Mouse (Mus musculus) testis, adult 2 months (tissue): ENCODE measurements around the gene Eed. TPM values are rescaled to one million over a fixed set of nuclear protein-coding genes. Genes with fewer than 3 reads are reported as not detected.

Experiments
- H3K27ac ChIP-seq: fragments of 200-500 bp; 2 replicates; pipeline ENCODE4 v1.5.1; 2012; ENCODE audit warnings: low read depth, low read length; ENCODE audit not compliant: control insufficient read depth, insufficient read depth
- H3K27me3 ChIP-seq: fragments of 200-500 bp; 2 replicates; pipeline ENCODE4 v1.6.1; 2012; ENCODE audit warnings: mild to moderate bottlenecking, low read length, moderate library complexity; ENCODE audit not compliant: control insufficient read depth, insufficient read depth
- H3K36me3 ChIP-seq: fragments of 200-500 bp; 2 replicates; pipeline ENCODE4 v1.6.1; 2012; ENCODE audit warnings: mild to moderate bottlenecking, low read length; ENCODE audit not compliant: control insufficient read depth, insufficient read depth
- H3K4me1 ChIP-seq: fragments of 200-500 bp; 2 replicates; pipeline ENCODE4 v1.6.1; 2012; ENCODE audit warnings: low read length; ENCODE audit not compliant: control insufficient read depth, insufficient read depth
- H3K4me3 ChIP-seq: fragments of 200-500 bp; 2 replicates; pipeline ENCODE4 v1.5.1; 2012; ENCODE audit warnings: low read depth, mild to moderate bottlenecking, low read length, moderate library complexity, mixed read lengths; ENCODE audit not compliant: control insufficient read depth
- CTCF ChIP-seq: fragments of 200-500 bp; IDR thresholded peaks from 2 replicates; pipeline ENCODE4 v1.5.1; 2012; ENCODE audit warnings: low read depth, mild to moderate bottlenecking, inconsistent platforms, low read length, moderate library complexity; ENCODE audit not compliant: control insufficient read depth, insufficient read depth, insufficient replicate concordance
- POLR2A ChIP-seq: fragments of 200-500 bp; IDR thresholded peaks from 2 replicates; pipeline ENCODE4 v1.6.1; 2012; ENCODE audit warnings: low read depth, mild to moderate bottlenecking, inconsistent platforms, low read length, moderate library complexity; ENCODE audit not compliant: control insufficient read depth
- polyA plus RNA-seq: library from polyadenylated mRNA; depleted of rRNA; stranded (reverse); fragments of >200 nt; gene quantifications from 2 replicates; pipeline ENCODE4 v1.2.3, GENCODE M21; 2012

Gene Eed
- polyA plus RNA-seq, 1 experiment = 19.5 TPM

DNA sequence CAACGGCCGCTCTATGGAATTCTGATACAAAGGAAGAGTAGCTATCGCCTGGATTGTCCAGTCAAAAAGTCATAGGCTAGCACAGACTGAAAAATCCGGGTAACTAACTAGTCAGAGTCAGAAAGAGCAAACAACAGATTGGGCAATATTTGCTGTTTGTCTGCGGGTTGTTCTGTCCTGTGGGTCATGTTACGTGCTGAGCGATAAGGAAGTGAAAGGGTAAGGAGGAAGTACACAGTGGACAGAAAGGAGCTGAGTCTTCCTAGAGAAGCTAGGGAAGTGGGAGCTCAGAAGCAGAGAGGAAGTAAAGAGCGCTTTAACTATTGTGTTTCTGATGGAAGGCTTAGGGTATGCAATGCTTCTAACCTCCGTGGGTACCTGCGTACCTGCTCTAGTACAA lies 38.8 kb upstream of the Eed start:
- Histone ChIP-seq H3K4me3 (no peak overlapping the region), H3K27ac (peak overlapping the region; percentile 36; the same call in 1 of the 2 replicates)
- TF ChIP-seq POLR2A (no peak), CTCF (no peak)

DNA sequence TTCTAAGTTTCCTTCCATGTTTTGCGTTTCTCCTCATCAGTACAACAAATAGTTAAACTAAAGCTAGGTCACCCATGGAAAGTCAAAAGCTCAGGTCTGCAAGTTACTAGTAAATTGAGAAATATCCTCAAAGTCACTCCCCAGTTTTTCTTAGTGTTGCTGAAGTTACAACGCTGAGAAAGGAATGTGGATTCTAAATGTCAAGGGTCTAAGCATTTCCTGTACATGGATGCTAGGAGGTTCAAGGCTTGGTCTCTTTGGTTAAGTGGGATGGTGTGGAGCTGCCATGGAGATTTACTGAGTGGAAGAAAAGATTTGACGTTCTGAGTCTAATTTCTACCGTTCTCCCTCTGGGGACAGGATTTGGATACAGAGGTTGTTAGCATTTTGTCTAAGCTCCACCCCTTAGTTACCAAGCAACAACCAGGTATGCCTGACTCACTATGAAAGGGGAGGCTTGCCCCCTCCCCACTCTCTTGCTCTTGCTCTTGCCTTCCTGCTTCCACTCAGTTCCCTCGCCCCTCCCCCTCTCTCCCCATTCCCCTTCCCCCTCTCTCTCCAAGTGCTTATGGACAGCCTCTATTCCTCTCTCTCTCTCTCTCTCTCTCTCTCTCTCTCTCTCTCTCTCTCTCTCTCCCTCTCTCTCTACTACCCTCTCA lies 36.3 kb upstream of the Eed start:
- no peak for TF ChIP-seq CTCF
- TF ChIP-seq POLR2A = no peak
- H3K27ac ChIP-seq = no peak overlapping the region

More for the DNA sequence above, 38.8 kb upstream of the Eed start:
- no peaks in the 10 kb centered on the region for H3K36me3 ChIP-seq
- no peaks in the 10 kb centered on the region for H3K4me1 ChIP-seq
- H3K27me3 ChIP-seq = no peaks in the 10 kb centered on the region

DNA sequence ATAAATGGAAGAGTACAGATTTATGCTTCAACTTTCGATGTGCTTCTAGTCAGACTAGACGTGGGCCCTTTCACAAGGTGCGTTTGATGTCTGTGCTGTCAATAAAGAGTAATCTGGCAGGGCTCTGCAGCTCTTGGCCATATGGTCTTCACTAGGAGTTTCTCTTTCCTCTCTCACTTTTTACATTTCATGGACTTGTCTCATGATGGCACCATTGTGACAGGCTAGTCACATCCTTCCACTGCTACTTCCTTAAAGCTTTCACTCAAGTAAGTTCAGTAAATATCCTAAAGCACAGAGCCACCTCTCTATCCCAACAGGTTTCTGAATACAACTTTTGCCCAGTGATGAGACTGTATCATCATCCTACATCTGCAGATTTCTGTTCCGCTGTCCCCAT lies 35.7 kb upstream of the Eed start:
- no peaks in the 10 kb centered on the region for H3K27me3 ChIP-seq
- TF ChIP-seq CTCF (no peak), POLR2A (no peak)
- no peak overlapping the region for H3K27ac ChIP-seq
- no peaks in the 10 kb centered on the region for H3K4me1 ChIP-seq
- no peak overlapping the region for H3K4me3 ChIP-seq
- H3K36me3 ChIP-seq = no peaks in the 10 kb centered on the region

More for the DNA sequence above, 36.3 kb upstream of the Eed start:
- Histone ChIP-seq H3K36me3 (no peaks in the 10 kb centered on the region), H3K4me3 (no peak overlapping the region), H3K4me1 (no peaks in the 10 kb centered on the region), H3K27me3 (no peaks in the 10 kb centered on the region)

DNA sequence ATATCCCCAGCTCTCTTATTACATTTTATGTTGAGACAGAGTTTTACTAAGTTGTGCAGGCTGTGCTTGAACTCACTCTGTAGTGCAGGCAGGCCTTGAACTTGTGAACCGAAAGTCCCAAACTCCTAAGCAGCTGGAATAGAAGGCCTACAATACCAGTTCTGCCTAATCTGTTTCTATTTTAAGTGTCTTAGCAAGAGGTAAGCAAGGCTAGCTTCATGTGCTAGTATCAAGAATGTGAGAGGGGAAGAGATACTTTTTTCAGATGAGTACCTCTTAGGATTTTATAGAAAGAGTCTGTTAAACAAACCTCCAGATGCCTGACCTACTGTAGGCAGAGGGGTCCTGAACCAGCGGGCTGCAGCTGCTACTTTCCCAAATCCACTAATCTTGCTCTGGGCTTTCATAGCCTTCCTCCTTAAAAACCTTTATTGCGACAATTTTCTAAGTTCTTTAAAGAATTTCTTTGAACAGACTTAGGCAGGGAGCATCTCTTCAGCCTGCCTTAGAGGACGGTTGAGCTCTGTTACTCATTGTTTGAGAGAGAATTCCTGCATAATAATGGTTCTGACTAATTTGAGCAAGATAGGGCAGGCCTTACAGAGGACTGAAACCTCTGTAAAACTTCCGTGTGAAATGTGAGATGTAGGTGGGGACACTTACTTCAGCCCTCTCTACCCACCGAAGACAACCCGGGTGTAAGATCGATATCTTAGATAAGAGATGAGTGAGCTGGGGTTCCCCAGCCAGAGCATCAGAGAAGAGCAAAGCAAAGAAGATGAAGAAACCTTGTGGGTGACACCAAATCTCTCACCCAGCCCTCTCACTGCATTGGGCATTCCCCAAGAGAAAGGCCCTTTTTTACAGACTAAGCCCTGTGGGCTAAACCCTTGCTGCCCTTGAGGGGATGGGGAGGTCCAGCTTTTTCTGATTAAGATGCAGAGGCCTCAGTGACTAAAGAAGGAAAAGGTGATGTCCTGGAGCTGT lies 26.2 kb upstream of the Eed start:
- Histone ChIP-seq H3K4me1 (no peaks in the 10 kb centered on the region), H3K27me3 (no peaks in the 10 kb centered on the region), H3K36me3 (no peaks in the 10 kb centered on the region), H3K4me3 (no peak overlapping the region), H3K27ac (no peak overlapping the region)
- TF ChIP-seq CTCF (no peak), POLR2A (no peak)

DNA sequence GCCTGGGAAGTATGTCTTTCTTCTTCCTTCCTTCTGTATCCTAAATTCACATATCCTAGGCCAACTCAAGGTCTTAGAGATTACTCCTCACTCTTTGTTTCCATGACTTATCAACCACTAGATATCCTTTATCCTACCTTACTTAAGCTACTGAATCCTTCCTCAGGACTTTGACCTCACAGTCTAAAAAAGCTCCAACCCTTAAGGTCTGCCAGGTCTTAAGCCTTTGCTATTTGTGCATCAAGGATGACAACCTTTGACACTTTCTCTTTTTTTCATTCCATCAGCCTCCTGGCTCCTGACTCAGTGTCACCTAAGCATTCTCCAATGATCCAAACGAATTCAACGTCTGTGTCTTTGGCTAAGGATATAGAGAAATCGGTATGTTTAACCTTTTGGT lies 24.0 kb upstream of the Eed start:
- H3K27me3 ChIP-seq = no peaks in the 10 kb centered on the region
- TF ChIP-seq POLR2A = no peak
- no peak for TF ChIP-seq CTCF

DNA sequence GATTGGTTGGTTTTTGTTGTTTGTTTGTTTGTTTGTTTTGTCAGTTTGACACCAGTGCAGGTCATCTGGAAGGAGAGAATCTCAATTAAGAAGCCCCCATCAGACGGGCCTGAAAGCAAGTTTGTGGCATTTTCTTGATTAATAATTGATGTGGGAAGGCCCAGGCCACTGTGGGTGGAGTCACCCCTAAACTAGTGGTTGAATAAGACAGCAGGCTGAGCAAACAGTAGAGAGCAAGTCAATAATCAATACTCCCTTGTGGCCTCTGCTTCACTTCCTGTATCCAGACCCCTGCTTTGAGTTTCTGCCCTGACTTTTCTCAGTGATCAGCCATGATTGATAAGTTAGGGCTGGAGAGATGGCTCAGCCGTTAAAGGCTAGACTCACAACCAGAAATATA lies 21.6 kb upstream of the Eed start:
- TF ChIP-seq CTCF (no peak), POLR2A (no peak)
- no peaks in the 10 kb centered on the region for H3K27me3 ChIP-seq
- H3K36me3 ChIP-seq = no peaks in the 10 kb centered on the region

More for the DNA sequence above, 24.0 kb upstream of the Eed start:
- no peak overlapping the region for H3K4me3 ChIP-seq
- no peaks in the 10 kb centered on the region for H3K36me3 ChIP-seq
- H3K27ac ChIP-seq = no peak overlapping the region
- no peaks in the 10 kb centered on the region for H3K4me1 ChIP-seq

DNA sequence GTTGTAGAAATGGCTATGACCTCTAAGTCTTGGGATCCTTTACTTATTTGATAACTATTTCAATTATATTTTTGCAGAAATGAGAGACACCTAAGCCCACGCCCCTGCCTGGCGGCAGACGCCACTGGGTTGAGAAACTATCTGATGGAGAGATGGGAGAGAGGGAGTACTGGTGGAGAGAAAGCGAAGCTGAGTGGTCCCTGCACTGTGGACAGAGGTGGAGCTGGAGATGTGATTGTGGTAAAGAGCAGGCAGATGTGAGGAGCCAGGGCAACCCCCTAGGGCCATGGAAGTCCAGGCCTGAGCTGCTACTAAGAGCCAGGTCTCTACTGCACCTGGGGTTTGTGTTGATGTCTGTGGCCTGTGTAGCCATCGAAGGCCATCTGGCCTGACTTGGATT lies 18.7 kb upstream of the Eed start:
- Histone ChIP-seq H3K4me3 (no peak overlapping the region), H3K27ac (no peak overlapping the region), H3K36me3 (no peaks in the 10 kb centered on the region), H3K27me3 (no peaks in the 10 kb centered on the region), H3K4me1 (no peaks in the 10 kb centered on the region)
- no peak for TF ChIP-seq CTCF
- no peak for TF ChIP-seq POLR2A

More for the DNA sequence above, 21.6 kb upstream of the Eed start:
- Histone ChIP-seq H3K4me1 (no peaks in the 10 kb centered on the region), H3K27ac (no peak overlapping the region), H3K4me3 (no peak overlapping the region)
